Mouse (Mus musculus) bone marrow, adult 2 months (tissue): ENCODE data around the gene Mcm9. TPM values are rescaled to one million over a fixed set of nuclear protein-coding genes. Genes with fewer than 3 reads are reported as not detected.

Source experiments
- H3K27ac ChIP-seq: fragments of 200-500 bp; 2 replicates; pipeline ENCODE4 v1.5.1; 2012; ENCODE audit warnings: low read depth, mild to moderate bottlenecking, control low read depth, inconsistent platforms, low read length; ENCODE audit not compliant: control insufficient read depth, poor library complexity, insufficient read depth
- H3K4me1 ChIP-seq: fragments of 200-500 bp; 2 replicates; pipeline ENCODE4 v1.6.1; 2011; ENCODE audit warnings: low read length; ENCODE audit not compliant: control insufficient read depth, insufficient read depth
- H3K4me3 ChIP-seq: fragments of 200-500 bp; replicated peaks from 2 replicates; pipeline ENCODE3; 2011; ENCODE audit warnings: mild to moderate bottlenecking, low read depth, low read length, control low read depth; ENCODE audit not compliant: control insufficient read depth
- CTCF ChIP-seq: fragments of 200-500 bp; IDR thresholded peaks from 2 replicates; pipeline ENCODE4 v1.5.1; 2011; ENCODE audit warnings: low read length, control low read depth; ENCODE audit not compliant: control insufficient read depth, insufficient read depth
- POLR2A ChIP-seq: fragments of 200-500 bp; IDR thresholded peaks from 2 replicates; pipeline ENCODE4 v1.6.1; 2011; ENCODE audit warnings: low read depth, mild to moderate bottlenecking, control low read depth, low read length, borderline replicate concordance; ENCODE audit not compliant: control insufficient read depth
- WGBS: fragments of 180-500 bp; shearing (Covaris S2); methylation state at CpG from one replicate; pipeline ENCODE4 v1.1.7; 2018; 5-methylcytosine and 5-hydroxymethylcytosine counted together
- polyA plus RNA-seq: library from polyadenylated mRNA; stranded (reverse); fragments of >200 nt; gene quantifications from 2 replicates; pipeline ENCODE4 v1.2.4, GENCODE M21; 2011; ENCODE audit warnings: low replicate concordance; ENCODE audit not compliant: missing spikeins, insufficient read depth, insufficient read length

Mcm9 gene
- polyA plus RNA-seq, 1 experiment, result 10.9 TPM

GRCm38 (mm10) chr10:53585777-53586176 lies 44.5 kb downstream of the Mcm9 start:
- H3K4me1 ChIP-seq, result no peaks in the 10 kb centered on the region
- H3K27ac ChIP-seq, result no peak overlapping the region
- H3K4me3 ChIP-seq, result no peak overlapping the region
- 87% methylated on average over 3 of the region's 3 CpGs for WGBS
- TF ChIP-seq CTCF, result no peak
- TF ChIP-seq POLR2A, result no peak

- Histone ChIP-seq H3K4me1 (no peaks in the 10 kb centered on the region), H3K27ac (no peak overlapping the region), H3K4me3 (no peak overlapping the region)
- TF ChIP-seq CTCF, result no peak
- TF ChIP-seq POLR2A, result no peak
- WGBS, result 63% methylated on average over 11 of the region's 12 CpGs
These were observed 49.2 kb downstream of the Mcm9 start for GRCm38 (mm10) chr10:53581087-53581486.

GRCm38 (mm10) chr10:53580621-53581081 lies 49.6 kb downstream of the Mcm9 start:
- H3K27ac ChIP-seq, result no peak overlapping the region
- whole genome bisulfite sequencing, result 51% methylated on average over 14 of the region's 14 CpGs
- H3K4me1 ChIP-seq, result no peaks in the 10 kb centered on the region
- no peak overlapping the region for H3K4me3 ChIP-seq
- TF ChIP-seq POLR2A, result no peak
- no peak for TF ChIP-seq CTCF

GRCm38 (mm10) chr10:53580137-53580536 lies 50.1 kb downstream of the Mcm9 start:
- WGBS, result 54% methylated on average over 7 of the region's 7 CpGs
- no peak overlapping the region for H3K4me3 ChIP-seq

GRCm38 (mm10) chr10:53568531-53568930 lies 61.7 kb downstream of the Mcm9 start:
- H3K27ac ChIP-seq, result no peak overlapping the region
- H3K4me3 ChIP-seq, result no peak overlapping the region
- TF ChIP-seq CTCF (no peak), POLR2A (no peak)
- no peaks in the 10 kb centered on the region for H3K4me1 ChIP-seq

More at GRCm38 (mm10) chr10:53580137-53580536, 50.1 kb downstream of the Mcm9 start:
- Histone ChIP-seq H3K27ac (no peak overlapping the region), H3K4me1 (no peaks in the 10 kb centered on the region)
- TF ChIP-seq CTCF (no peak), POLR2A (no peak)

GRCm38 (mm10) chr10:53565538-53565937 lies 64.7 kb downstream of the Mcm9 start:
- TF ChIP-seq POLR2A (no peak), CTCF (no peak)
- whole genome bisulfite sequencing, result 88% methylated on average over 2 of the region's 2 CpGs
- Histone ChIP-seq H3K4me1 (no peaks in the 10 kb centered on the region), H3K27ac (no peak overlapping the region), H3K4me3 (no peak overlapping the region)

- Histone ChIP-seq H3K27ac (no peak overlapping the region), H3K4me1 (no peaks in the 10 kb centered on the region), H3K4me3 (no peak overlapping the region)
- TF ChIP-seq POLR2A (no peak), CTCF (no peak)
- 83% methylated on average over 5 of the region's 5 CpGs for WGBS
These were observed 68.2 kb downstream of the Mcm9 start for GRCm38 (mm10) chr10:53562001-53562400.

- Histone ChIP-seq H3K27ac (no peak overlapping the region), H3K4me1 (no peaks in the 10 kb centered on the region), H3K4me3 (no peak overlapping the region)
- TF ChIP-seq CTCF, result no peak
- no peak for TF ChIP-seq POLR2A
- 93% methylated on average over 7 of the region's 7 CpGs for WGBS
These were observed 92.6 kb downstream of the Mcm9 start for GRCm38 (mm10) chr10:53537596-53537995.

GRCm38 (mm10) chr10:53532297-53532696 lies 97.9 kb downstream of the Mcm9 start:
- TF ChIP-seq CTCF (no peak), POLR2A (no peak)
- 78% methylated on average over 5 of the region's 5 CpGs for WGBS
- H3K4me3 ChIP-seq, result no peak overlapping the region
- no peaks in the 10 kb centered on the region; the same call in 1 of the 2 replicates for H3K4me1 ChIP-seq
- no peak overlapping the region for H3K27ac ChIP-seq

- peak; percentile 51 for TF ChIP-seq CTCF
- TF ChIP-seq POLR2A, result no peak
- H3K4me3 ChIP-seq, result no peak overlapping the region
- no peaks in the 10 kb centered on the region; the same call in 1 of the 2 replicates for H3K4me1 ChIP-seq
- H3K27ac ChIP-seq, result no peak overlapping the region
- WGBS, result 27% methylated on average over 6 of the region's 6 CpGs
These were observed 102.1 kb downstream of the Mcm9 start for GRCm38 (mm10) chr10:53527838-53528773.
